Mouse (Mus musculus): ENCODE results near the gene Hyal3. TPM values are rescaled to one million over a fixed set of nuclear protein-coding genes. Genes with fewer than 3 reads are reported as not detected.
A peak's percentile ranks its signal among the peaks of the same experiment; 100 is the strongest.
"Not testable (repeated sequence)": the region's sequence is repeated elsewhere in the genome, so short reads cannot be mapped to it uniquely, and the experiment has no call there.

Gene Hyal3
- polyA plus RNA-seq, 3 experiments from 2014 or later = 0.59 to 1.7 (median 0.94) TPM

DNA sequence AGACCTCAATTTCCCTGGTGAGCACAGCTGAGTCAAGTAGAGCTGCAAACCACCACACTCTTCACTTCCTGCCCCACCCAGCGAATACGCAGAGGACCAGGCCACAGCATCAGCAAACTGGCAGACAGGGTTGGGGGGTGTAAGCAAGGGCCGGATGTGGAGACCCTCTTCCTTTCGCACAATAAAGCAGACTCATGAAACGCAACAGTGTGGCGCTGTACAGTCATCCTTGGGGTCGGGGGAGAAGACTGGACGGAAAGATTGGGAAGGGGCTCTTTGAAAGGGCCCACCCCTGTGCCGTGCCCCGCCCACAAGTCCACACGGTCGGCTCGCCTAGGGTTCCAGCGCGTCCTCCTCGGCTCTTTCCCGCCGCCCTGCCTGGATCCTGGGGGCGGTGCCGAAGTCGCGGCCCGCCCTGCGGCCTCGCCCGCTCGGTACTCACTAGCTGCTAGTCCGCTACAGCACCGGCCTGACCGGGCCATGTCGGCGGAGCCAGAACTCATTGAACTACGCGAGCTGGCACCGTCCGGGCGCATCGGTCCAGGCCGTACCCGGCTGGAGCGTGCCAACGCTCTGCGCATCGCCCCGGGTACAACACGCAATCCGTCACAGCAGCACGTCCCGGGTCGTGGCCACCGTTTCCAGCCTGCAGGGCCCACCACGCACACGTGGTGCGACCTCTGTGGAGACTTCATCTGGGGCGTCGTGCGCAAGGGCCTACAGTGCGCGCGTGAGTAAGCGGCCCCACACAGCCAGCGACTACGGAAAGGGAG, 29.3 kb upstream of the Hyal3 start, which contains the start of gene Rassf1:
Gene Rassf1, plus strand, starts transcription at position 439 of the 773 bp plus-strand sequence.
- ATAC-seq = peak; percentile 72

DNA sequence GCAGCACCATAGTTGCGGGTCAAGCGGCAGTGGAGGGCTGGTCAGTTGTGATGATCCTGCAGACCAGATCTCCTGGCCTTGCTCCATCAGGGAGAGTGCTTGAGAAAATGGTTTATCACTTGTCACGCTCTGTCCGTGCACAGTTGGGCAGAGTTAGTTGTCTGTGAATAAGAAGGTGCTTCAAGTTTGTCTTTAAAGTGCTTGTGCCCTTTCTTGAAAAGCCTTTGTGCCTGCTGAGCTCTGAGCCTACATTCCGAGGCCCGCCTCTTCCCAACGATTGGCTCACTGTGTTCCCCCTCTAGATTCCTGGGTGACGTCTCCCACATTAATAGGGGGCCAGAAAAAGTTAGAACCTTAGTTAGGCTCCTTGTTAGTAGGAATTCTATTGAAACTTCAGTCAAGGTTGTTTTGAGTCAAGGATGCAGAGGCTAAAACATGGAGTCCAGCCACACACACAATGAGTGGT, 28.7 kb upstream of the Hyal3 start:
- no peak for ATAC-seq

DNA sequence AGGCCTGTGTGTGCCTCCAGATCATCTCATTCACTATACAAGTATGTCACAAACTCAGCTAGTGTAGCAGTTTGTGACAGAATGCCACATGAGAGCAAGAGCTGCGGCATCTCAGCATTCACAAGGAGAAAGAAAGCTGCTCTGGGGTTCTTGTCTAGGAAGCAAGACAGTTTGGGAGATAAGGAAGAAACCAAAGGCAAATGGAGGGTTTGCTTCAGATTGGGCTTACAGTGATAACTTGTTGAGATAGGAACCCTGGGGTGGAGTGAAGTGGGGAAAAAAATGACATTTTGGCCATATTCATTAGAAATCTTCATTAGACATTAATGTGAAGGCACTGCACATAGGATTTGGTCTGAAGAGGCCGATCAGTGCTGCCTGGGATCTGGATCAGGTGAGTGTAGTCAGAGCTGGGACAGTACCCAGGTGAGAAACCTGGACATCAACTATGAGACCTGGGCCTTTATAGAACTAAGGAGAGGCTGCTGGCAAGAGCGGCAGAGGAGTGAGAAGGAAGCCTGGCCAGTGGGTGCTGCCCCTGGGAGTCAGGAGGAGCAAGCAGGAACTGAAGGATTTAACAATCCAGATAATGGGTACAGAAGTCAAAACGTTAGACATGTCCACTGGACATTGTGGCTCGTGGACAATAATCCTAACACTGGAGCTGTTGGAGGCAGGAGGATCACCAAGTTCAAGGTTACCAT, 27.8 kb upstream of the Hyal3 start:
- no peak for ATAC-seq

DNA sequence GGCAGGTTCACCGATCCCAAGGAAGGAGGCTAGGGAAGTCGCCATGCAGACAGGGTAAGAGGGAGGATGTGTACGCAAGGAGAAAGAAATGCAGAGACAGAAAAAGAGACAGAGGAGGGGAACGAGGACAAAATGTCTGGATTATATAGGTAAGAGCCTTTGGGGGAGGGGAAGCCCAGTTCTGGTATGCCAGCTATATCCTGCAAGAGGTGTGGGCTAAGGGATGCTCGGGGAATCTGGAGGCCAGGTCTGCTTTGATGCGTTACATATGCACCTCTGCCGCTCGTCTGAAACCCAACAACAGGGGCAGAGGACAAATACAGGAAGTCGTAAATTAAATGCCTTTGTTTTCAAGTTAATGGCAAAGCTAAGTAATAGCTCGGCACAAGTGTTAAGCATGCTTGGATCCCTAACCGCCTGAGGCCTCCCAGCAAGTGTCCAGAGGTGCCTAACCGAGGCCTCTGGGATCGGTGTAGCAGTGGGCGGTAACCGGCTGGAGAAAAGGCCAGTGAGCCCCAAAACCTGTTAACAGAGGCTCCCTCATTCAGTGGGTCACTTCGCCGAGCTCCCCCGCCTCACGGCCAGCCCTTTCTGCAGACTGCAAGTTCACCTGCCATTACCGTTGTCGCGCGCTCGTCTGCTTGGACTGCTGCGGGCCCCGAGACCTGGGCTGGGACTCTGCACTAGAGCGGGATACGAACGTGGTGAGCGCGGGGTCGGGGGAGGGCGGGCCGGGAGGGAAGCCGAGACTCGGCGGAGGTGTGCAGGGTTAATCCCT, 26.9 kb upstream of the Hyal3 start:
- ATAC-seq = no peak

DNA sequence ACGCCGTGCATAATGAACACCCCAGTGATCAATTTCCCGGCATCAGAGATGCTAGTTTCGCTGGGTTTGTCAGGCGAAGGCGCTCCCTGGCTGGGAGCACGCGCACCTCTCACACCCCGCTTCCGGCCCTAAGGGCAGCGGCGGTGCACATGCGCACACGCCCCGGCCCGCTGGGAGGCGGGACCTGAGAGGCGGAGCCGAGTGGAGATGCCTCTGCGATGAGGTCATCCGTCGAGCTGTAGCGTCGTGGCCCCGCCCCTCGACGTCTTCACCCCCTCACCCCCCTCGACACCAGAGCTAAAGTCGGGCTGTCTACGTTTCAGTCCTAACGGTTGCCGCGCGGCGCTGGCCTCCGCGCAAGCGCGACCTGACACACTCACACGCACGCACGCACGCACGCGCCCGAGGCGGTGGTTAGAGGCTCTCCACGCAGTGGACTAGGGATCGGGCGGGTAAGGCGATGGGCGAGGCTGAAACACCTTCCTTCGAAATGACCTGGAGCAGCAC, 26.2 kb upstream of the Hyal3 start:
- ATAC-seq = peak; percentile 74

DNA sequence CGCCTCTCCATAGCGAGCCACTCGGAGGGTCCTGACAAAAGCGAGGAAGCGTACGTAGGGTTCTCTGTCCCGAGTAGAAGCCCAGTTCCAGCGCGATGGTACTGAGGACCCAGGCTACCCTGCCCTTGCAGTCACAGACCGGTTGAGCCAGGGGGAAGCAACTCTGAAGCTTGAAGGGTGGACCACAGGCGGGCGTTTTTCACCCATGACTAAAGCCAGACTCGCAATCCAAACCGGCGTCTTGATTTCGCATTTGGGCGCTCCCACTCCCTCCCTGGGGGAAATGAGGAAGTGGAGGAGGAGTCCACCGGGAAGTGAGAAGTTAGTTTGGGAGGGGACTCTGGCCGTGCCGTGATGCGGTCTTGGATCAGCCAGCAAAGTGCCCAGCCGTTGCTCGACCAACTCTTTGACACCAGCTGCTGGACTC, 25.6 kb upstream of the Hyal3 start:
- no peak for ATAC-seq

DNA sequence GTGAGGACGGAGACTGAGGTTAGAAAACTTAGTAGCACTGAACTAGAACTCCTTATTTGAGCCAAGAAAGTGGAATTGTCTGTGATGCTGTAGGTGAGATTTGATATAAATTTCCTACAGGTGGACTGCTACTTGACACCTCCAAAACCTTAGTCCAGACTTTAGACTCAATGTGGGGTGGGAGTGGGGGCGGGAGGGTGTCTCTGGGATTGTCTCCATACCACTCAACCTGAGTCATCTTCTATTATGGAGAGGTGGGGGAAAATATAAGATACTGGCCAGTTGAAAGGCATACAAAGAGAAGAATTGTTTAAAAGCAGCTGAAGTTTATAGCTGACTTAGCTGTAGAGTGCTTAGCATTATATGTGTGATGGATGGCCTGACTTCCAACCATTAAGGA, 24.9 kb upstream of the Hyal3 start:
- ATAC-seq = no peak

DNA sequence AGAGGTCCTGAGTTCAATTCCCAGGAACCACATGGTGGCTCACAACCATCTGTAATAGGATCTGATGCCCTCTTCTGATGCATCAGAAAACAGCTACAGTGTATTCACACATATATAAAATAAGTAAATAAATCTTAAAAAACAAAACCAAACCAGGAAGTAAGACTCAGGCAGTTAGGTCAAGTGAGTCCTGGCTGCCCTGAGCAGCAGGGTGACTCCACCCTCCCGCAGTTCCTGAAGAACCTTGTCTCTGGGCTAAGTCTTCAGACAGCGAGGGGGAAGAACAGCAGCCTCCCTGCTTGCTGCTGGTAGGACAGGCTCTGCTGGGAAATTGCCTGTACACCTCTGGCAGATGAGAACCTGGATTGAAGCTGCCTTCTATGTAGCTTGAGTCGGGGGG, 24.3 kb upstream of the Hyal3 start:
- no peak for ATAC-seq

DNA sequence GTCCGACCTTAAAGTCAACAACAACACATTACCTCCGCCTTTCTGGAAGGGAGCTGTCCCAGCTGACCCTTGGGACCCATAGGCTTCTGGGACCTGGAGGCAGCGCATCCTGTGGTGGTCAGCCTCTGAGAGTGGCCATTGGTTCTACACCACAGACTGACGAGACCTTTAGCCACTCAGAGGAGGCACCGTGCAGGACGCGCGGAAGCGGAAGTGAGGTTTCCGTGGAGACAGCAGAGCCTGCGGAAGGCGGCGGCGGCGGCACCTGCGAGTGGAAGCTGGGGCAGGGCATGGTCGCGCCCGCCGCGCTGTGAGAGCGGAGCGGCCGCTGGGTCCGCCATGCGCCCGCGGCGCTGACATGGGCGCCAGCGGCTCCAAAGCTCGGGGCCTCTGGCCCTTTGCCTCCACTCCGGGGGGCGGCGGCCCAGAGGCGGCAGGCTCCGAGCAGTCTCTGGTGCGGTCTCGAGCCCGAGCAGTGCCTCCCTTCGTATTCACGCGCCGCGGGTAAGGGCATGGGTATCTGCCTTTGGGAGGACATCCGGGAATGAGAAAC, 17.5 kb upstream of the Hyal3 start, which contains the start of gene Tusc2:
Gene Tusc2, plus strand, starts transcription at position 227 of the 553 bp plus-strand sequence.
- ATAC-seq = peak; percentile 97

DNA sequence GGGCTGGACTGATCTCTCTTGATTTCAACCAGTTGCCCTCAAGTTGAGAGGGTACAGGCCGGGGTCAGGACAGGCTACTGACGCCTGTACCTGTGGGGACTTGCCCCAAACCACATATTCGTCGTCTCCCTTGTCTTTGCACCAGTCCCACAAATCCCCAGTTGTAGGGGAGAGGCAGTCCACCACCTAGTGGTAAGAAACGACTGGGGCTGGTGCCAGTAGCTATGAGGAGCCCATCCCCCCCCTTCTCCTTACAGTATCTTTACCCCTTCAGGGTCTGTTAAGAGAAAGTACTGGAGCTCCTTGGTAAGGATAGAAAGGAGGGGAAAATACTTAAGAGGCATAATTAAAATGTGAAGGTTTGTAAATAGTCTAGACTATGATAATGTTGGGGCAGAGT, 15.1 kb upstream of the Hyal3 start:
- ATAC-seq = not testable (repeated sequence)

DNA sequence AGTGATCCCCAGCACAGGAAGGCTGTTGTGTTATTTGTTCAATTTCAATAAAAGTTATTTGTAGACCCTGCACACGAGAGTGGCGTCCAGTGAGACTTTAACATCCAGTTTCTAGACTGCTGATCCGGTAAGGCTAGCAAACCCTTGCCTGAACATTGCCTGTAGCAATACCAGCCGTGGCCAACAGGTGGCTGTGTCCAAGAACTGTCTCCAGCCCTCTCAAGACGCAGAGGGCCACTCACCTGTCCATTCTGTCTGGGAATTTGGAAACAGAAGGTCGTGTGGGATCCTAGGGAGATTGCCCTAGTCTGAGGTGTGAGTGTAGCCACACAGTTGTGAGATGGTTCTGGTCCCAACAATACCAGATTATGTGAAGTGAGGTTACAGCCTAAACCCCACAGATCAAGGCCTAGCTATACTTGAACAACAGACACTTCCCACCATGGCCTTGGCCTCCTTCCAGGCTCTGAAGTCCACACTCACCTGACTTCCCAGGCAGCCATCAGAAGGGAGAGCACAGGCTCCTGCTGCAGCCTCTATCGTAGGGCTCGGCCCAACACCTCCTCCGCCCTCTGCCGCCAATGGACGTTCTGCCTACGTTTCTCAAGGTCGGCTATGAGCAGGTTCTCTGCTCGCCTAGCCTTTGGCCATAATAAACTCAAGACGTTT, 14.4 kb upstream of the Hyal3 start:
- no peak for ATAC-seq

DNA sequence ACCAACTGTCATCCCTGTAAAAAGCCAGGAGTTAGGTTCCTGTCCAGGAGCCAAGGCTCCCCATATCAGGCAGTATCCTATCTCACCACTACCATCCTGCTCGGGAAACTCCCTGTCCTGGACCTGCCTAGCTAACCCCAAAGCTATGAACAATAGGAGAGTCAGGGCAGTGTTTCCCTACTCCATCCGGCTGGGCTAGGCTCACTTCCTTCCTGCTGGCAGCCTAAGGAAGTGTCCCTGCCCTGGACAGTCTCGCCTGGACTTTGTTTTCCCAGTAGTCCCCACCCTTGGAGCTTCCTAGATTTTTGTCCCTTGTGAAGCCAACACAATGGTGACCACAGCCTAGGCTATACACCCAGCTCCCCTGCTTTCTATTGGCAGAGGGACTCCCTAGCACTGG, 13.8 kb upstream of the Hyal3 start:
- ATAC-seq = no peak

DNA sequence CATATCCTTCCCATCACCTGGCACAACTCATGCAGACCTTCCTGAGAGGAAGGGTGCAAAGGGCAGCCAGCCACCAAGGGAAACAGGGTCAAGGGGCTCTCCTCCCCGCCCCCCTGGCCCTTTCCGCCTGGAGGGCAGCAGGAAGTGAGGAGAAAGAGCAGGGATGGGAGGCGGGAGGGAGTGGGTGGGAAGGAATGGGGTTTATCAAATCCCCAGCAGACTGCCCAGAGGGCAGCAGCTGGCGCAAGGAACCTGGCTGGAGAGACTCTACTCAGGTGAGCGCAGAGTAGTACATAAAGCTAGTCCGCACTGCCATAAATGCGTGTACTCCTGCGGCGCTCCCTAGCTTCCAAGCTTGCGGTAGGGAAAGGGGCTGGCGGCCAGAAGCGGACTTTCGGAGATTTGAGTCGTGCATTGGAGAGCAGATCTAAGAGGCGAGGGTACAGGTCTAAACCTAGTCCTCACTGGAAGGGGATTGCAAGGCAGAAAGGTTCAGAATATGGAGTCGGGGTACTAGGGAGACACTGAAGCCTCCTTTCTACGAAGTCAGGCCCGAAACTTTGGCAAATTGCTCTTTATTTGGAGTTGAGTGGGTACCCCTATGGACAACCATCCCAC, 12.8 kb upstream of the Hyal3 start, which contains the start of gene Hyal2:
Gene Hyal2, plus strand, starts transcription at position 244 of the 618 bp plus-strand sequence.
- no peak for ATAC-seq

DNA sequence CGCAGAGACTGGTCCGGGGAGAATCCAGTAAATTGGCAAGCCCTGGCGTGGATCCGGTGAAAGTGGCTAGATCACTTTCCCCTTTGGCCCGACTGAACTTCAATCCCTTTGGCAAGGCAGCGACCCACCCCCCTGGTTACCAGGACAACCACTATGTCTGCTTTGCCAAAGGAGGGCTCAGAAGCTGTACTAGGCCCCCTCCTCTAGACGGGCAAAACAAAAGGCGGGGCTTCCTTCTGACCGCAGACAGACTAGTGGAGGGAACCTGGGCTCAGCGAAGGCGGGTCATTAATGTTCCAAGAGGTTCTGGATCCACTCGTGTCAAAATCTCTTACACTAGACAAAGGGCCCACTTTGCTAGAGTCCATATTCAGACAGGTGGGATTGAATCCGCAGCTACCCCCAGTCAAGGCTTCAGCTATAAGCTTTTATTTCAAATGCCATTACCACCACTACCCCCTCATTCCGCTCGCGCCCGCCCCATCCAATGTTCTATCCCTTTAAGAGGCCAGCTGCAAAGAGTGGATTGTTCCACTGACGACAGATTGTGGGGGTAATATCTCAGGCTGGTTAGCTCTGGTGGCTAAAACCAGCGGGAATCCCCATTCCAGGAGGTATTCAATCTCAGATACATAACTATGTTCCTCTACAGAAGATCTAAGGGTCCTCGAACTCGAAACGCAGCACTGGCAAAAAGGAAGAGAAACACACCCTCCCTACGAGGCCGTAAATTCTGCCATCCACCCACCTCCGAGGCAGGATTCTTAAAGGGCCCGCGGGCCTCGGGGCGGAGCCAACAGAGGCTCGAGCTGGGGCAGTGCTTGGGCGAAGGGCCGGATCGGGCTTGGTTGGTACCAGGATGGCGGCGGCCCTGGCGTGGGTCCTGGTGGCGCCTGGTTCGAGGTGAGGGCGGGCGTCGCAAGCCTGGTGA, 12.0 kb upstream of the Hyal3 start:
- ATAC-seq = peak; percentile 87

DNA sequence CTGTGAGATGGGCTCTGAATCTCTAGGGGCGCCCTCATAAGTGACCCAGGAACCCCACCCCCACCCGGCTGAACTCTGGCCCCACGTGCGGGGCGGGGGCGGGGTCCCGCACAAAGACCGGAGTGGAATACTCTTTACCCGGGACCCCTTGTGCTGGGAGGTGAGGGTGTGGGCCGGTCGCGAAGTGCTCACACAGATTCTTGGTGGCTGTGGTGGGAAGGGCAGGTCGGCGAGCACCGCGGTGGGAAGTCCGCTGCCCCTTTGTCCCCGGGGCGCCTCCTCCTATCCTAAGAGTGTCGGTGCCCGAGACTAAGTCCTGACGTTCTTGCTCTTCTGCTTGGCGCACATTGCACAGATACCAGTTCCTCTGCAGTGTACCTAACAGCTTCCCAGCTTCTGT, 11.3 kb upstream of the Hyal3 start:
- peak; percentile 19 for ATAC-seq

DNA sequence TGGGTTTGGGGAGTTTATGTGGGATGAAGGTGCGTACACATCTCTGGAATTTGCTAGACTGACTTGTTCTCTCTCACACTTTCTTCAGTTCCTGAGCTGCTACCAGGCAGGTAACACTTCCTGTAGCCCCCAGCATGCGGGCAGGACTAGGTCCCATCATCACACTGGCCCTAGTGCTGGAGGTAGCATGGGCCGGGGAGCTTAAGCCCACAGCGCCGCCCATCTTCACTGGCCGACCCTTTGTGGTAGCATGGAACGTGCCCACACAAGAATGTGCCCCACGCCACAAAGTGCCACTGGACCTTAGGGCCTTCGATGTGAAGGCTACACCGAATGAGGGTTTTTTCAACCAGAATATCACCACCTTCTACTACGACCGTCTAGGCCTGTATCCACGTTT, 10.6 kb upstream of the Hyal3 start:
- no peak for ATAC-seq

DNA sequence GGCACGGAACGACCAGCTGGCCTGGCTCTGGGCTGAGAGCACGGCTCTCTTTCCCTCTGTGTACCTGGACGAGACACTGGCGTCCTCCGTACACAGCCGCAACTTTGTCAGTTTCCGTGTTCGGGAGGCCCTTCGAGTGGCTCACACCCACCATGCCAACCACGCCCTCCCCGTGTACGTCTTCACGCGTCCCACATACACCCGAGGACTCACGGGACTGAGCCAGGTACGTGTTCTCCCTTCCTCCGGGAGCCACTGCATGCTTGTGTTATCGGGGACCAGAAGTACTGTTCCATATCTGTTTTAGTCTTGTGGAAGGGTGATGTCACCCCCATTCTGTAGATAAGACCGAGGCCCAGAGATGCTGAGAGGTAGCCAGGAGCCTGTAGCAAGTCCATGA, 9.8 kb upstream of the Hyal3 start:
- ATAC-seq = no peak

DNA sequence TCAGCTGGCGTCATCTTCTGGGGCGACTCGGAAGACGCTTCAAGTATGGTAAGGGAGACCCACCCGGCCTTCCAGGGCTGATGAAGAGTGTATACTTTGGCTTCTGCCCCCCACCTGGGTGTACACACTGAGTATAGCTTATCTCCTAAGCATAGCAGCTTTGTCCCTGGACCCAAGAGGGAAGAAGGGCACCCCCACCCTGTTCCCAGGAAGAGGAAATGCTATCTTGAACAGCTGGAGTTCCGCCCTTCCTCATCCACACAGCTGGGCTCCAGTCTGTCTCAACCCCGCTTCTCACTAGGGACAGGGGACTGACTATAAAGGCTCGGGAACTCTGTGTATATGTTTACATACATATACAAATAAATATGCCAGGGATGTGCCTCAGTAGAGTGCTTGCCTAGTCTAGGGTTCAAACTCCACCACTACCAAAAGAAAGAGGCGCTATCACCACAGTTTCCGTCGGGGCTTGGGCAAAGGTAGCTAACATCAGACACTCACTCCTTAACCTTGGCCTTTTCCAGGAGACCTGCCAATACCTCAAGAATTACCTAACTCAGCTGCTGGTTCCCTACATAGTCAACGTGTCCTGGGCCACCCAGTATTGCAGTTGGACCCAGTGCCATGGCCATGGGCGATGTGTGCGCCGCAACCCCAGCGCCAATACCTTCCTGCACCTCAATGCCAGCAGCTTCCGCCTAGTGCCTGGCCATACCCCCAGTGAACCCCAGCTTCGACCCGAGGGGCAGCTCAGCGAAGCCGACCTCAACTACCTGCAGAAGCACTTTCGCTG, 8.9 kb upstream of the Hyal3 start:
- ATAC-seq = no peak

DNA sequence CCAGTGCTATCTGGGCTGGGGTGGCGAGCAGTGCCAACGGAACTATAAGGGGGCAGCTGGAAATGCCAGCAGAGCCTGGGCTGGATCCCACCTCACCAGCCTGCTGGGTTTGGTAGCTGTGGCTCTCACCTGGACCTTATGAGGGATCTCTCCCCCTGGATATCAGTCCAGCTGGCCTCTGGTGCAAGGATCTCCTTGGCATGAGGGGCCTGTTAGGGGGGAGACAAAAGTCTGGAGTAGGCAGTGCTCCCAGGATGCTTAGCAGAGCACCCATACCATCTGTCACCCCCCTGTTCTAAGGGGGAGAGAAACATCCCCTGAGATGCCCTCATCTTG, 8.3 kb upstream of the Hyal3 start:
- ATAC-seq = no peak

DNA sequence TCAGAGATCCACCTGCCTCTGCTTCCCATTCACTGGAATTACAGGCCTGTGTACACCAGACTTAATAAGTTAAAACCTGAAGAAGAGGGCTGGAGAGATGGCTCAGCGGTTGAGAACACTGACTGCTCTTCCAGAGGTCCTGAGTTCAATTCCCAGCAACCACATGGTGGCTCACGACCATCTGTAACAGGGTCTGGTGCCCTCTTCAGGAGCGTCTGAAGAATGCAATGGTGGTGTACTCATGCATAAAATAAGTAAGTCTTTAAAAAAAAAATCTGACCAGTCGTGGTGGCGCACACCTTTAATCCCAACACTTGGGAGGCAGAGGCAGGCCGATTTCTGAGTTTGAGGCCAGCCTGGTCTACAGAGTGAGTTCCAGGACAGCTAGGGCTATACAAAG, 6.8 kb upstream of the Hyal3 start:
- not testable (repeated sequence) for ATAC-seq

Data from inflammation-experienced regulatory T-cells, adult 6 months (primary cell).